Mouse (Mus musculus) c-Kit-positive CD71-positive TER-119-positive erythroid progenitor cells, embryonic 14.5 days (primary cell): ENCODE measurements around the gene Teddm1b.

Experiments used
- DNase-seq: peaks from one replicate; pipeline ENCODE4 v3.0.0-alpha.2; 2013; ENCODE audit warnings: low spot score

The Teddm1b gene

GRCm38 (mm10) chr1:153903006-153903405, 28.9 kb downstream of the Teddm1b start:
- DNase-seq: no peak

GRCm38 (mm10) chr1:153904236-153904635, 30.1 kb downstream of the Teddm1b start:
- no peak for DNase-seq

GRCm38 (mm10) chr1:153905884-153906283, 31.7 kb downstream of the Teddm1b start:
- DNase-seq: no peak

DNA sequence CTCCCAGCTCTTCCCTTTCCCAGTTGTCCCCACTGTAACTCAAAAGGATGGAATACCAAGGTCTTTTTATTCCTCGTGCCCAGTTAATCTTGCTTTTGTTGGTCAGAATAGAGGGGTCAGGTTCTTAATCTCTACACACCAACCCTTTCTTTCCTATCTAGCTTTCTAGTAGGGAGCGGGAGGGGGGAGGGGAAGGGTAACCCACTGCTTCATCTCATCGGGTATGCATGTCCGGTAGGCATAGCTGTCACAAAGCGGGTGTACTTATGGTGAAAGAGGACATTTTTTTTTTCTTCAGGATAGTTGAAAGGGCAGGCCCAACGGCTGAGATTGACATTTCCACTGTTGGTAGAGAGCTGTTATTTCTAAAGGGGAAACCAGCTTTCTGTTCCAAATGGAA, 34.1 kb downstream of the Teddm1b start:
- no peak for DNase-seq

- DNase-seq: no peak
Measured at GRCm38 (mm10) chr1:153908741-153909140, 34.6 kb downstream of the Teddm1b start.

DNA sequence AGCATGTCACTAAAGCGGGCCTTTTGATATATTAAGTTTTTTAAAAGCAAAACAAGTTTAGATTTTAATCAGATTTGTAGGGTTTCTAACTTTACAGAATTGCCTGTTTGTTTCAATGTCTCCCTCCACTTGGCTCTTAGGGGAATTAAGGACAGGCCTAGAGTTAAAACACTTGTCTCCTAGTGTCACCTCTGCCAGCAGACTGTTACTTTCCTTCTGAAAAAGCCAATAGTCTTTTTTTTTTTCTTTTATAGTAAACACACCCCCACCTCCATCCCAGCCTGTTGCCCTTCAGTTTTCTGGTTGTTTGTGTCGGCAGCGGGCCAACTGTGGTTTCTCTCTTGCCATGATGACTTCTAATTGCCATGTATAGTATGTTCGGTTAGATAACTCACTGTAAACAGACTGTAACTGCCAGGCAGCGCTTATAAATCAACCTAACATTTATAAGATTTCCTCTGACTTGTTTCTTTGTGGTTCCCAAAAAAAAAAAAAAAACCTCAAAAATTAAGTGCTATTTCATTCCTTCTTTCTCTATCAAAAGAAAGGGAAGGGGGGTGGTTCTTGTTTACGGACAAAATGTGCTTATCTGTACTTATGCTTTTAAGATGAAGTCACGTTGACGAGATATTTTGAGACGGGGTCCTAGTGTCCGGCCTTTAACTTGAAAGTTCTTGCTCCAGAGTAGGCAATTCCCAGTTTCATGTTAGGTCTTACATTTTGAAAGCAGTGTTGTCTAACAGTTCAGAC, 35.2 kb downstream of the Teddm1b start:
- no peak for DNase-seq

DNA sequence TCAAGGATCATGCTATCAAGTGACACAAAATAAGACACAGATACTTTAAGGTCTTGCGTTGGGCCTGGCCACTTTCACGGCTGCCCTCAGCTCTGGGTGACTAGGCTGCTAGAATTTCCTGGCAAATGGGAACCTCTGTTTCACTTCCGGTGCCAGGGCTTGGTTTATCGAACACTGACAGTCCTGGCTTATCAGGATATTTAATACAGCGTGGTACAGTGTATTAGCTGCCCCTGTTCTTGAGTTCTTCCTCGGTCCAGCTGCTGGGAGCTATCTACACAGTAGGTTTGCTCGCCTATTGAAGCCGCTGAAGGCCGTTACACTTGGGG, 35.8 kb downstream of the Teddm1b start:
- DNase-seq: no peak

- DNase-seq: no peak
Measured at GRCm38 (mm10) chr1:153910423-153910822, 36.3 kb downstream of the Teddm1b start.

DNA sequence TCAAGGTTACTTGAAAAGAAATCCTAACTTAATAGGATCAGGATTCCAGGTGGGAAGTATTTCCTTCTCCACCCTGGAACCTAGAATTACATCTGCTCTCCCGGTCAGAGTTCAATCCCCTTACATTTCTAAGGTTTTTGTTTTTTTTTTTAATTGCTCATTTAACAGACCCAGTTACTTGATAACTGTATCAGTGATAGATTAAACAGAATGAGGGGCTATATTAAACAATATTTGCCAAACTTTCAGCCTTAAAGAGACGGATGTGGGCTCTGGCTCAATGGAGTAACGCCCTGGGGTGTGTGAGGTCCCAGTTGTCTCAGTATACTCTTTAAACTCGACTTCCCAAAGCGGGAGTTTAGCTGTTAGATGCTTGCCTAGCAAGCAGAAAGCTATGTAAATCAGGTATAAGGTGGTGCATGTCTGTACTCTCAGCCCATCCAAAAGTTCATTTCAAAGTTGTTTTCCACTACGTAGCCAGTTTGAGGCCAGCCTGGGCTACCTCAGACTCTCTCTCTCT, 37.2 kb downstream of the Teddm1b start:
- DNase-seq: no peak

DNA sequence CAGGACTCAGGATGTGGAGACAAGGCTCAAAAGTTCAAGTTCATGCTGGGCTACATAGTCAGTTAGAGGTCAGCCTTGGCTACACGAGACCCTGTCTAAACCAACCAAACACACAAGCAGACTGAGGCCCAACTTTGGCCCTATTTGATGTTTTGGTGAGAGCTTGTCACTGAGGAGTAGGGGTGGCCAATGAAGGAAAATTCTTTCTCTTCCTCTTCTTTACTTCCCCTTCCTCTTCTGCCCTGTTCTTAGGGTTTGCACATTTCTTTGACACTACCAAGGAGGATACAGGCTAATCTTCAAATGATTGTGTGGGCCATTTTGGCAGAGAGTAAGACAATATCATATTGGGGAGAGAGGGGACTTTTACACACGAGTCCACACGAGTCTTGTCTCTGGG, 39.7 kb downstream of the Teddm1b start:
- no peak for DNase-seq

DNA sequence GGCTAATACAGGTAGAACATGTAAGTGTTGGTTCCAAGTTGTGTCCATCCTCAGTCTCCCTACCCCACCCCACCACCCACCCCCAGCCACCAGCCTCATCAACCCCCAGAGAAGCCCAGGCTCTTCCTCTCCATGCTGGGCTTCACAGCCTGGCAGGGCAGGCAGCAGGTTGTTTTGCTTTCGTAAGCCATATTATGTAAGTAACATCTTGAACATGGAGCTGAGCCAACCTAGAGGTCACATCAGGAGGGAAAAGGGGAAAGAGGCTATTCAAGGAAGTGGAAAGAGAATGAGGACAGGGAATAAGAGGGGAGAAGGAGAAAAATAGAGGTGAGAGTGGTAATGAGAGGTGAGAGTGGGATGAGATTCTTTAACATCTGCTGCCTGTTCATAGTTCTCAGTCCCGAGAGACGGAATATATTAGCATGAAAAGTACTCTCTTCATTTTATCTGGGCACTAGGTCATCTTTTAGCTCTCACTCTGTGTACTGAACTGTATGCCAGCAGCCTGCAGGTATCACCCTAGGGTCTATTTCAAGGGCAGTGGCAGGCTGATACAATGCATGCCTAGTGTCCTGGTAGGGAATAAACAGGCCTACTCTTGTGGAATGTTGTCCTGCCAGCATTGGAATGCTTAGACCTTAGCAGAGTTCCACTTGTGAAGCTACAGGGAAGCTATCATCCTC, 44.5 kb downstream of the Teddm1b start:
- no peak for DNase-seq

DNA sequence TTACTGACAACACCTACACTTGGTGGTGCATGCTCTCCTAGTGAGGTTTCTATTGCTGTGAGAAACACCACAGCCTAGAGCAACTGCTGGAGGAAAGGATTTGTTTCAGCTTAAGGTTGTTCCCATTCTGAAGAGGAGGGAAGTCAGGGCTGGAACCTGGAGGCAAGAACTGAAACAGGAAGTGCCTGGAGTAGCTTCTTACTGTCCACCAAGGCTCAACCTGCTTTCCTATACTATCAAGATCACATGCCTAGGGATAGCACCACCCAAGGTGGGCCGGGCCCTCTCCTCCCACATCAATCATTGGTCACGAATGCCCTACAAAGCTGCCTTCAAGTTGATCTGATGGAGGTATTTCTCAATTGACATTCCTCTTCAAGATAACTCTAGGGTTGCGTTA, 47.5 kb downstream of the Teddm1b start:
- no peak for DNase-seq

GRCm38 (mm10) chr1:153922571-153923021, 48.5 kb downstream of the Teddm1b start:
- no peak for DNase-seq

GRCm38 (mm10) chr1:153924395-153925385, 50.5 kb downstream of the Teddm1b start:
- DNase-seq: no peak
